Mouse (Mus musculus) gastrocnemius, adult 18-20 months (tissue): ENCODE measurements around the gene Zer1. TPM values are rescaled to one million over a fixed set of nuclear protein-coding genes. Genes with fewer than 3 reads are reported as not detected.
"Not testable (repeated sequence)": the region's sequence is repeated elsewhere in the genome, so short reads cannot be mapped to it uniquely, and the experiment has no call there.

Source experiments
- DNase-seq: peaks from one replicate; pipeline ENCODE4 v3.0.0; 2021; ENCODE audit warnings: low spot score
- long read RNA-seq, 2 experiments: library from polyadenylated mRNA; stranded (forward); transcript quantifications; one replicate each; pipeline ENCODE4 v2.0.0; 2021
- total RNA-seq, 2 experiments: library from RNA; stranded (reverse); gene quantifications; 2 replicates each; pipeline ENCODE4 v1.2.3; 2021

The Zer1 gene
- 10 to 100 TPM; 23.5 to 24.1 TPM for total RNA-seq
- long read RNA-seq, experiment 1, full-length matches to known transcripts, result 19 of 44 reads
- long read RNA-seq, experiment 1, partial matches to known transcripts, result 8 of 44 reads
- long read RNA-seq, experiment 1, other reads (novel, unspliced or antisense), result 17 of 44 reads
- long read RNA-seq, experiment 2, full-length matches to known transcripts, result 17 of 42 reads
- long read RNA-seq, experiment 2, partial matches to known transcripts, result 6 of 42 reads
- long read RNA-seq, experiment 2, other reads (novel, unspliced or antisense), result 19 of 42 reads

GRCm38 (mm10) chr2:30124472-30125274 is at the start of gene Zer1:
Gene Zer1 (minus strand): TSS chr2:30124585.
- peak; percentile 97 for DNase-seq

- DNase-seq, result peak; percentile 19
Observed at GRCm38 (mm10) chr2:30173541-30174240, 49.3 kb upstream of the Zer1 start.

- no peak for DNase-seq
Observed at GRCm38 (mm10) chr2:30171997-30172382, 47.6 kb upstream of the Zer1 start.

- DNase-seq, result peak; percentile 91
Observed at GRCm38 (mm10) chr2:30171371-30171996, 47.1 kb upstream of the Zer1 start, which contains the start of gene Endog. Gene Endog (plus strand): TSS chr2:30171493.

GRCm38 (mm10) chr2:30166677-30167076 is 42.3 kb upstream of the Zer1 start:
- no peak for DNase-seq

- DNase-seq, result no peak
Observed at GRCm38 (mm10) chr2:30164340-30164932, 40.1 kb upstream of the Zer1 start.

GRCm38 (mm10) chr2:30161809-30162208 is 37.4 kb upstream of the Zer1 start:
- DNase-seq, result peak; percentile 29

- not testable (repeated sequence) for DNase-seq
Observed at GRCm38 (mm10) chr2:30159871-30160270, 35.5 kb upstream of the Zer1 start.

- DNase-seq, result no peak
Observed at GRCm38 (mm10) chr2:30152616-30153015, 28.2 kb upstream of the Zer1 start.

GRCm38 (mm10) chr2:30151840-30152239 is 27.5 kb upstream of the Zer1 start:
- DNase-seq, result no peak

- peak; percentile 37 for DNase-seq
Observed at GRCm38 (mm10) chr2:30147466-30147865, 23.1 kb upstream of the Zer1 start.

GRCm38 (mm10) chr2:30144436-30144835 is 20.1 kb upstream of the Zer1 start:
- DNase-seq, result no peak

- DNase-seq, result not testable (repeated sequence)
Observed at GRCm38 (mm10) chr2:30140021-30140420, 15.6 kb upstream of the Zer1 start.

GRCm38 (mm10) chr2:30136458-30136857 is 12.1 kb upstream of the Zer1 start:
- DNase-seq, result no peak

GRCm38 (mm10) chr2:30134928-30135620 is 10.7 kb upstream of the Zer1 start:
- no peak for DNase-seq

GRCm38 (mm10) chr2:30134378-30134711 is 10.0 kb upstream of the Zer1 start:
- no peak for DNase-seq

- peak; percentile 99 for DNase-seq
Observed at GRCm38 (mm10) chr2:30133613-30134377, 9.4 kb upstream of the Zer1 start, which contains the start of gene Tbc1d13. Gene Tbc1d13 (plus strand): TSS chr2:30133746.

- DNase-seq, result peak; percentile 48
Observed at GRCm38 (mm10) chr2:30132801-30133612, 8.6 kb upstream of the Zer1 start.

- DNase-seq, result not testable (repeated sequence)
Observed at GRCm38 (mm10) chr2:30131240-30131639, 6.9 kb upstream of the Zer1 start.
